Mouse (Mus musculus) frontal cortex, adult (tissue): ENCODE measurements around the gene Ttyh2.

Source experiments
- ATAC-seq: cut with Nextera tagmentation; 2 replicates; pipeline ENCODE4 v1.9.2; 2017; ENCODE audit warnings: mild to moderate bottlenecking, moderate library complexity, mixed read lengths; ENCODE audit not compliant: low TSS enrichment

The Ttyh2 gene

DNA sequence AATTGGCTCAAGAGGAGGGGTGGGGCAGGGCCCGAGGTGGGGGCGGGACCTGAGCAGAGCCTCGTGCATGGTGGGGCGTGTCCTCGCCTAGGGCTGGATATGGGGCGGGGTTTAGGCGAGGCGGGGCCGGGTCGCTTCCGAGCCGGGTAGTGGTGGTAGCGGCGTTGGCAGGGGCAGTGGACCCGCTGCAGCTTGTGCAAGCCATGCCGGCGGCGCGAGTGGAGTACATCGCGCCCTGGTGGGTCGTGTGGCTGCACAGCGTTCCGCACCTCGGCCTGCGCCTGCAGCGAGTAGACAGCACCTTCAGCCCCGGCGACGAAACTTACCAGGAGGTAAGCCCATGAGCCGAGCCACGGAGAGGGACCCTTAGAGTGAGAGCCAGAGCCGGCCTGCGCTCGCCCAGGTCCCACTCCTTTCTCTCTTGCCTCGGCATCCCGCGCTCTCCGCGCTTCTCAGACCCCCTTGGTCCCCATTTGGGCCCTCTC, at the start of gene Ttyh2:
Ttyh2 (plus strand) TSS at position 91 of the 485 bp plus-strand sequence.
- peak; percentile 58 for ATAC-seq

GRCm38 (mm10) chr11:114626071-114626690, 49.0 kb upstream of the Ttyh2 start:
- no peak for ATAC-seq

DNA sequence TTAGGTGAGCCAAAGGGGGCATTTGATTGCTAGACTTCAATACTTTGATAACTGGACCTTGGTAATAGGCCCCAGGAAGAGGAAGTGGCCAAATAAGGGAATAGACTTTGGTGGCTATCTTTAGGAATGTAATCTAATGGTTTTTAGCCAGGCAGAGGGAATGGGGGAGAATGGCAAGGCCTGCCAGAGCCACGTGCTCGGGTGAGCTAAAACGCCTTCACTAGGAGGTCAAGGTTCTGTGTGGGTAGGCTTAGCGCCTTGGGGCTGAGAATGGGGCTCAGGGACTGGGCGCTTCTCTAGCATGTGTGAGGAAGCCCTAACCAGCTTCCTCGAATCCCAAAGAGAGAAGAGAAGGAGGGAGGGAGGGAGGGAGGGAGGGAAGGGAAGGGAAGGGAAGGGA, 48.2 kb upstream of the Ttyh2 start:
- ATAC-seq = no peak

DNA sequence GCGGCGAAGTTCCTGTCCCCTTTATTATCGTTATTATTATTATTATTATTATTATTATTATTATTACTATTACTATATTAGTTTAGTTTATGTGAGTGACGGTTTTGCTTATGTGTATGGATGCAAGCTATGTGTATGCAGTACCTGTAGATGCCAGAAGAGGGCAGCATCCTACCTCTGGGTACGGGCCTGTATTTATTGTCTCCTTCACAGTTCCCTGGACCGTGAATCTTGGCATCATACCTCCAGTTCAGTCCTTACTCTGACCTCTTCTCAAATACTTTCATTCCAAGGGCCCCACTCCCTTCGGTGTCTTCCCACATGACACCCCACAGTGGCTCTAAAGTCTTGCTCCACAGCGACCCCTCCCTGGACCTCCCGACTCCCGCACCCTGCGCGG, 47.2 kb upstream of the Ttyh2 start:
- ATAC-seq = no peak

DNA sequence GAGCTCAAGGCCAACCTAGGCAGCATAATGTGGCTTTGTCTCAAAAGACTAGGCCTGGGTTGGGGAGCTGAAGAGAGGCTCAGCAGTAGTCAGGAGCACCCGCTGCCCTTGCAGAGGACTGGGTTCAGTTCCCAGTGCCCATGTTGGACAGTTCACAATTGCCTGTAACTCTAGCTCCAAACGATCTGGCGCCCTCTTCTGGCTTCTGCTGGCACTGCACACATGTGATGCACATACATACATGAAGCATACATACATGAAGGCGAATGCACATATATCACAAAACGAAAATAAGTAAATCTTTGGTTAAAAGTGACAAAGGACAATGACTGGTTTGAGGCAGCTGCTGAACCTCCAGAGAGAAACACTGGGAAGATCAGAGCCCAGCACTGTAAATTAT, 45.2 kb upstream of the Ttyh2 start:
- no peak for ATAC-seq

GRCm38 (mm10) chr11:114632266-114632665, 43.0 kb upstream of the Ttyh2 start:
- no peak for ATAC-seq

GRCm38 (mm10) chr11:114636292-114636691, 38.9 kb upstream of the Ttyh2 start:
- ATAC-seq = peak; percentile 77

DNA sequence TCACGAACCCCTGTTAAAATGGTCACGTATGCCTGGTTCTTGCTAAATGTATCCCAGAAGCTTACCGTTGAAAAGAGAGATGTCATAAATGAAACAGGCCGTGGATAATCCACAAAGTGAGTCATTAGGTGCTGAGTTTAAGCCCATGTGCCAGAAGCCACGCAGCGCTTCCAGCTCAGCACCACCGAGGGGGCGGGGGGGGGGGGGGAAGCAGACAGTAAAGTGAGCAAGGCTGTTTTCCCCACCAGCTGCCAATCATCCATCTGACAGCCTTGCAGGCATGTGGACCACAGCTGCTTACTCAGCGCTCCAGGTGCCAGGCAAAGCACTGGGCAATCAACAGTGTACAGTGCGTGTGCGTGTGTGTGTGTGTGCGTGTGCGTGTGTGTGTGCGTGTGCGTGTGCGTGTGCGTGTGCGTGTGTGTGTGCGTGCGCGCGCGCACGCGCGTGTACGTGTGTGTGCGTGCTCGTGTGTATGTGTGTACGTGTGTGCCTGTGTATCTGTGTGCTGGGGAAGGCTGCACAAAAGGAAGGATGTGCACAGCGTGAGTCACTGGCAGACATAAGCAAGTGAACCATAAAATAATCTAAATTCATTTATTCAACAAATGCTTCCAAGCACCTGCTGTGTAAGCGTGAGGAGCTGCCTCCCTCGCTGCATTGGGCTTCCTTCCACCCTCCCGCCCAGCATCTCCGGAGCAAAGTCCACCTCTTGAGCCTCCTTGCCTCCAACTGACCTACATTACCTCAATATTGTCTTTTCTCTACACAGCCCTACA, 38.3 kb upstream of the Ttyh2 start:
- peak; percentile 83 for ATAC-seq

DNA sequence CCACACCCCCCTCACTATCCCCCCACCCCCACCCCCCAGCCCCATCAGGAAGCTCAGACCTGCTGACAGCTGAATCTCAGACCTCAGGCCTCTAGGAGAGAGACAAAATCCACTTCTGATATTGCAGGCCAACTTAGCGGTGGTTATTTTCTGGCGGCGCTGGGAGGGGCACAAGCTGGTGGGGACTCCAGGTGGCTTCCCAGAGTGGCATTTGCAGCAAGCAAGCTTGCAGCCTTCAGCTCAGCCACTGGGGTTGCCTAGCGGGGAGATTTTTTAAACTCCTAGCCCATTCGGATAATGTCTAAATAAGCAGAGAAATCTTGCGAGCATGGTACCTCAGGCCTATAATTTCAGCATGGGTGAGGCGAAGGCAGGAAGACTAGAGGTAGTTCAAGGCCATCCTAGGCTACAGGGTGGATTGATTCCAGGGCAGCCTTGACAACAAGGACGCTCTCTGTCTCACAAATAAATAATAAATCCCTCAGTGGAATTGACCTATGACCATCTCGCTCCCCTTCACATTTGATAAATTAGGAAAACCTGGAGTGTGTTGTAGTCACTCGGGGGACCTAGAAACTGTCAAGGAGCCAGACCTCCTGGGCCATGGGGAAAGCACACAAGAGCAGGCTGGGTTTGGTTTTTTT, 36.5 kb upstream of the Ttyh2 start:
- ATAC-seq = no peak

GRCm38 (mm10) chr11:114639681-114640103, 35.5 kb upstream of the Ttyh2 start:
- no peak for ATAC-seq

DNA sequence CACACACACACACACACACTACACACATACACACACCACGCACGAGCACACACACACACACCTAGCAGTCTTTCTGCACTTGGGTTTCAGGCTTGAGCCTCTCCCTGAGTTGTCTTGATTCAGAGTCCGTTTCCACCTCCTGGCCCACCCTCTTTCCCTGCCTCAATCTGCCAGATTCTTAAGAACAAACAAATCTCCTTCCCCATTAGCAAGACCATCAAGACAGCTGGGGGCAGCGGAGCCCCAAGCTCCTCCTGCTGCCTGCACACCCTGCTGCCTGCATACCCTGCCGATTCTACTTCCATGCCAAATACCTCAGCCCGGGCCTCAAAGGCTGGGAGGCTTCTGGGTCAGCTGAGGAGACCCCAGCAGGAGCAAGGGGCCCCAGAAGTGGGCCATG, 34.6 kb upstream of the Ttyh2 start:
- no peak for ATAC-seq

GRCm38 (mm10) chr11:114641136-114641535, 34.1 kb upstream of the Ttyh2 start:
- ATAC-seq = no peak

GRCm38 (mm10) chr11:114642184-114642583, 33.0 kb upstream of the Ttyh2 start:
- no peak for ATAC-seq

GRCm38 (mm10) chr11:114642926-114643325, 32.3 kb upstream of the Ttyh2 start:
- no peak for ATAC-seq

GRCm38 (mm10) chr11:114644122-114644521, 31.1 kb upstream of the Ttyh2 start:
- ATAC-seq = no peak

DNA sequence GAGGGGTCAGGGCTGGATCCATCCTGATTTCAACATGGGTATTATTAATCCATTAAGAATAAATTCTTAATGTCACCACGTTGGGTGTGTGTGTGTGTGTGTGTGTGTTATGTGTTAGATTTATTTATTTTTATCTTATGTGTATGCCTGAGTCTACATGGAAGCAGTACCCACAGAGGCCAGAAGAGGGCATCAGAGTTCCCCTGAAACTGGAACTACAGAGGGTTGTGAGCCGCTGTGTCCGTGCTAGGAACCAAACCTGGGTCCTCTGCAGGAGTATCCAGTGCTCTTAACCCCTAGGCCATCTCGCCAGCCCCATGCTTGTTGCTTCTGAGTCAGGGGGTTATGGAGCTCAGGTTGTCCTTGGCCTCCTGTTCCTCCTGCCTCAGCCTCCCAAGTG, 25.7 kb upstream of the Ttyh2 start:
- ATAC-seq = no peak

DNA sequence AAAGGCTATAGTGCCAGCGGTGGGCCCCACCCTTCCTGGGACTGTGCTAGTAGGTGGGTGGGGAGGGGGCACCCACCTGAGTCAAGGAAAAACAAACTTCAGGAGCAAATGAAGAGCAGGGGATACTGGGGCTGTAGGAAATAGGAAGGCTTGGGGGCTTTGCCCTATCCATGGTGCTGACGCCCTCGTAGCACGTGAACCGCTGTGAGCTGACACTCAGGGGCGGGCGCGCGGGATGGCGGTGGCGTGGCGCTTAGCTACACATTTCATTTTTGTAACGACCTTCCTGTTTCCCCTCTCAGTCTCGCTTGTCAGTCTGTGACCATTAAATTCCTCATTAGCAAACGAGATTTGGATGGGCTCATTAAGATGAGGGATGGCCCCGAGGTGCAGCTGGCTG, 22.7 kb upstream of the Ttyh2 start:
- ATAC-seq = no peak

DNA sequence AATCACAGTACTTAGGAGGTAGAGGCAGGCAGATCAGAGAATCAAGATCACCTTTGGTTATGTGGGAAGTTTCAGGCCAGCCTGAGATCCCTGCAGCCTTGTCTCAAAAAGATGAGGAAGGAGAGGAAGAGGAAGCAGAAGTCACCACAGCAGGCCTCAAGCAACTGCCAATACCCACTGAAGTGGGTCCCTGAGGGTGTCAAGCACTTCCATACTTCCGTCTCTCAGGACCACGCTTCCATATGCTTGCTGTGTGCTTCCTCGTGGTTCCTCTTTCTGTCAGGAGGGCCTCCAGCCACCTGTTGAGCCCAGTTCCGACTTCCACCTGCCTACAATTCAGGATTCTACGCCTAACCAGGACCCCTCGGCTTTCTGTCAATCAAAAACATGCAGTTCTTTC, 21.6 kb upstream of the Ttyh2 start:
- ATAC-seq = no peak

GRCm38 (mm10) chr11:114654552-114654951, 20.7 kb upstream of the Ttyh2 start:
- peak; percentile 89 for ATAC-seq

- ATAC-seq = no peak
Measured at GRCm38 (mm10) chr11:114655350-114656008, 19.8 kb upstream of the Ttyh2 start.

DNA sequence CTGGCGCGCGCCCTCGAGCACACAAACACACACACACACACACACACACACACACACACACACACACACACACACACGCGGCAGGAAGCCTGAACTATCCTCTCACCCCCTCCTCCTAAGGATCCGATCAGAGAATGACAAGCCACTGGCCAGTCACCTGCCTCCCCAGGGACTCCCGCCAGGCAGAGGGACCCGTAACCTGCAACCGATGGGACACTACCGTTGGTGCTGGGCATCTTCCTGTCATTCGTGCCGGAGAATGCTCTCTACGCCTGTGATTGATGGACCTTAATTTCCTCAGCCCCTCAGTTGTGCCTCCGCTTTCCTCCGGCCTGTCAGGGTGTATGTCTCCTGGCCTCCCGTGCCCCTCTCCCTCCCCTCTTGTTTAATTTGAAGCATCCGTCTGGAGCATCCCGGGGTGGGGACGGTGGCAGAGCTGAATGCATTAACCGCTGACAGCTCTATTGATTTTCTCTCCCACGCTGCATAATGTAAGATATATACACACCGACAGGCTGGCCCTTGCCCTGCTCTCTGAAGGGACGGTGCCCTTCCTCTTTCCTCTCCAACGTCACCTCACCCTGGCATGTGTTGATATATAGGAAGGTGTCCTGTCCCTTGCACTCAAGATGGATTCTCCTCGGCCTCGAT, 18.1 kb upstream of the Ttyh2 start:
- no peak for ATAC-seq

DNA sequence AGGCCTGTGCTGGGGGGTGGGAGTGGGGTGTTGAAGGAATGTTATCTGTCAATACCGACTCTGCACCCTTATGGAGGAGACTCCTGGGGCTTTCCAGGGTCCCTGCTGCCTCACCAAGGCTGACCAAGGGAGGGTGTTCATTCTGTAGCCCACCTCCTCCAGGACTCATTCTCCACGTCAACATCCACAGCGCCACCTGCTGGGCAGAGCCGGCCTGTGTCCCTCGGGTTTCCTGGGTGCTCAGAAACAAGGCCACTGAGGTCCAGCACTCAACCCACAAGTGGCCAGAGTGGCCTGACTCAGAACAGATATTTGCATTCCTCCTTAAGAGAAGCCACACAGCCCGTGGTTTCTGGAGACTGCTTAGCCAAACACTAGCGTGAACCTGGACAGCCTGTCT, 17.5 kb upstream of the Ttyh2 start:
- ATAC-seq = peak; percentile 65; the same call in 1 of the 2 replicates
